Mouse (Mus musculus): ENCODE results near the gene Nptn. TPM values are rescaled to one million over a fixed set of nuclear protein-coding genes. Genes with fewer than 3 reads are reported as not detected.

Gene Nptn
- polyA plus RNA-seq (2015; fragmentation: Nextera tagmentation; extraction: Ambion mirVana), result 119 and 124 TPM in 2 replicates

DNA sequence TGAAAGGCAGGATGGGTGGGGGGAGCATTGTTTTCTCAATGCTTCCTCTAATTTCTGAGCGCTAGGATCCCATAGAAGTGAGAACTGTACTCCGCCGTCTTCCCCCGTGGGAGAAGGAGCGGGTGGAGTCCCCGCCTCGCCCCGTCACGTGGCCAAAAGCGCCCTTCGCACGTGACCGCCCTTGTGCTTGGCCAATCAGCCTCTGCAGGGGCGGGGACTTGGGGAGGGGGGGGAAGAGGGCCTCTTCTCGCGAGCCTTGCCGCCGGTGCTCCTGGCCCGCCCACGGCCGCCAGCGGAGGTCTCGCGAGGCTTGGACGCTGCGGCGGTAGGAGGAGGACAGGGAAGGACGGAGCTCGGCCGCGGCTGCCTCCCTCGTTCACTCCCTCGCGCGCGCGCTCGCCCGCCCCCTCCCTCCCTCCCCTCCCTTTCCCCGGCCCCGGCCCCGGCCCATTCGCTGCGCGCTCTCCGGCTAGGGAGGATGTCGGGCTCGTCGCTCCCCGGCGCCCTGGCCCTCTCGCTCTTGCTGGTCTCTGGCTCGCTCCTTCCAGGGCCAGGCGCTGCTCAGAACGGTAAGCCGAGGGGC lies at the start of gene Nptn:
Gene Nptn, plus strand, starts transcription at position 283 of the 583 bp plus-strand sequence.
- 3% methylated on average over 38 of the region's 56 CpGs for WGBS
- no peaks in the 10 kb centered on the region for H3K9me3 ChIP-seq
- H3K27me3 ChIP-seq (replicated peaks), result no peaks in the 10 kb centered on the region
- peak within 1 kb of the TSS; percentile 99 for H3K27ac ChIP-seq (replicated peaks)
- H3K4me2 ChIP-seq, result peak within 1 kb of the TSS; percentile 92
- H3K4me3 ChIP-seq, result peak within 1 kb of the TSS; percentile 97
- peak; percentile 96 for ATAC-seq (ENCODE audit: extremely low read depth, insufficient number of reproducible peaks, low FRiP score, low TSS enrichment)
- no peaks in the 10 kb centered on the region for H3K36me3 ChIP-seq
- H3K9ac ChIP-seq, result peak within 1 kb of the TSS; percentile 100
- H3K4me1 ChIP-seq, result peaks cover 30% of the 10 kb centered on the region

GRCm38 (mm10) chr9:58533322-58533721 lies 48.7 kb upstream of the Nptn start:
- Histone ChIP-seq H3K27me3 (replicated peaks) (no peaks in the 10 kb centered on the region), H3K9me3 (no peaks in the 10 kb centered on the region), H3K4me1 (no peaks in the 10 kb centered on the region), H3K4me3 (no peak overlapping the region), H3K27ac (replicated peaks) (no peak overlapping the region), H3K4me2 (no peak overlapping the region), H3K36me3 (peaks cover 72% of the 10 kb centered on the region), H3K9ac (no peak overlapping the region)
- 72% methylated on average over 6 of the region's 6 CpGs for WGBS
- no peak for ATAC-seq (ENCODE audit: extremely low read depth, insufficient number of reproducible peaks, low FRiP score, low TSS enrichment)

DNA sequence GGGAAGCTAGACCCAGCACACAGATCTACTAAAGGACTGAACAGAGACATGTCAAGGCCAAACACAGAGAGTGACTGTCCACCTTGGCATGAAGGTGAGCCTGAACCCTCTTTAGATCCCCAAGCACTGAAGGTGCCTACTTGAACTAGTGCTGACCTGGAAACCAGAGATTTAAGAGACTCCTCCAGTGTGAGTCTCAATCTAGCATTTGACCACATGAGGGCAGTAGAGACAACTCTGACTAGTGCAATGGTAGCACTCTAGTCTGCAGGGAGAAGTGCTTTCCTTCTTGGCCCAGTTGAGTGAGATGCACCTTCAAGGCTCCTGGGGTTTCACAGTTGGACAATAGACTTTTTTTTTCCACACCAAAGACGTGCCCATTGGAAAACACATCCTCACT lies 47.3 kb upstream of the Nptn start:
- ATAC-seq (ENCODE audit: extremely low read depth, insufficient number of reproducible peaks, low FRiP score, low TSS enrichment), result no peak
- H3K4me1 ChIP-seq, result no peaks in the 10 kb centered on the region
- peaks cover 65% of the 10 kb centered on the region for H3K36me3 ChIP-seq
- no peak overlapping the region for H3K27ac ChIP-seq (replicated peaks)
- H3K9me3 ChIP-seq, result no peaks in the 10 kb centered on the region
- H3K4me3 ChIP-seq, result no peak overlapping the region
- no peak overlapping the region for H3K9ac ChIP-seq
- H3K27me3 ChIP-seq (replicated peaks), result no peaks in the 10 kb centered on the region
- whole genome bisulfite sequencing, result 25% methylated on average over 1 of the region's 1 CpGs
- no peak overlapping the region for H3K4me2 ChIP-seq

- H3K36me3 ChIP-seq, result peaks cover 60% of the 10 kb centered on the region
- no peak overlapping the region for H3K4me3 ChIP-seq
- no peak overlapping the region for H3K27ac ChIP-seq (replicated peaks)
- peaks cover 2% of the 10 kb centered on the region for H3K4me1 ChIP-seq
- no peak overlapping the region for H3K9ac ChIP-seq
- 71% methylated on average over 20 of the region's 20 CpGs for WGBS
- no peak overlapping the region for H3K4me2 ChIP-seq
- H3K9me3 ChIP-seq, result no peaks in the 10 kb centered on the region
- H3K27me3 ChIP-seq (replicated peaks), result no peaks in the 10 kb centered on the region
- ATAC-seq (ENCODE audit: extremely low read depth, insufficient number of reproducible peaks, low FRiP score, low TSS enrichment), result no peak
Observed at GRCm38 (mm10) chr9:58535447-58536134, 46.4 kb upstream of the Nptn start.

- ATAC-seq (ENCODE audit: extremely low read depth, insufficient number of reproducible peaks, low FRiP score, low TSS enrichment), result no peak
- Histone ChIP-seq H3K27me3 (replicated peaks) (no peaks in the 10 kb centered on the region), H3K4me1 (peaks cover 24% of the 10 kb centered on the region), H3K9me3 (no peaks in the 10 kb centered on the region), H3K27ac (replicated peaks) (no peak overlapping the region), H3K4me3 (no peak overlapping the region), H3K9ac (no peak overlapping the region), H3K4me2 (no peak overlapping the region), H3K36me3 (peaks cover 46% of the 10 kb centered on the region)
- WGBS, result 64% methylated on average over 3 of the region's 3 CpGs
Observed at GRCm38 (mm10) chr9:58537774-58538173, 44.3 kb upstream of the Nptn start.

GRCm38 (mm10) chr9:58539886-58540285 lies 42.2 kb upstream of the Nptn start:
- no peak for ATAC-seq (ENCODE audit: extremely low read depth, insufficient number of reproducible peaks, low FRiP score, low TSS enrichment)
- WGBS, result 49% methylated on average over 5 of the region's 5 CpGs
- H3K27me3 ChIP-seq (replicated peaks), result no peaks in the 10 kb centered on the region
- H3K9ac ChIP-seq, result no peak overlapping the region
- H3K36me3 ChIP-seq, result peaks cover 32% of the 10 kb centered on the region
- H3K4me2 ChIP-seq, result no peak overlapping the region
- H3K27ac ChIP-seq (replicated peaks), result no peak overlapping the region
- H3K4me3 ChIP-seq, result no peak overlapping the region
- peaks cover 26% of the 10 kb centered on the region for H3K4me1 ChIP-seq
- H3K9me3 ChIP-seq, result no peaks in the 10 kb centered on the region

DNA sequence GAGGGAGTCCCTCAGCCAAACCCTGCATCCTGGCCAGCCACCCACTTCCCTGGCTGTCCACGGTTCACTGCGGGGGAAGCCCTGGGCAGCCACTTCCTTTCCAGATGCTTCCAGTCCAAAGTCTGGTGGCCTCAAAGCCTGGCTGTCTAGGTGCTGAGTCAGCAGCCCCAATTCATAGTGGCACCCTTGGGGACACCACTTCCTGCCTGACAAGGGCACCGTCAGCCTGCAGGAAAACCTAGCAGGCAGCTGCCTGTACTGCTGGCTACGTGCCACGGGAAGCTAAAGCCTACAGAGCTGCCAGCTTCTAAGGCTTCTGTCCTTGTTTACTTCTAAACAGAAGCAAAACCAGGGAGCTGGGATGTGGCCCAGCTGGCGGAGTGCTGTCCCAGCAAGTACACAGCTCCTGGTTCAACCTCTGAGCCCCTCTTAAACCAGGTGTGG lies 40.1 kb upstream of the Nptn start:
- H3K4me2 ChIP-seq, result no peak overlapping the region
- H3K9me3 ChIP-seq, result no peaks in the 10 kb centered on the region
- no peak for ATAC-seq (ENCODE audit: extremely low read depth, insufficient number of reproducible peaks, low FRiP score, low TSS enrichment)

GRCm38 (mm10) chr9:58544879-58545324 lies 37.1 kb upstream of the Nptn start:
- H3K4me2 ChIP-seq, result peak overlapping the region; percentile 60
- H3K9me3 ChIP-seq, result no peaks in the 10 kb centered on the region
- H3K4me3 ChIP-seq, result peak overlapping the region; percentile 36
- no peaks in the 10 kb centered on the region for H3K27me3 ChIP-seq (replicated peaks)
- peaks cover 3% of the 10 kb centered on the region; the same call in 1 of the 2 replicates for H3K36me3 ChIP-seq
- no peak for ATAC-seq (ENCODE audit: extremely low read depth, insufficient number of reproducible peaks, low FRiP score, low TSS enrichment)
- H3K9ac ChIP-seq, result peak overlapping the region; percentile 61; the same call in 1 of the 2 replicates
- H3K4me1 ChIP-seq, result peaks cover 44% of the 10 kb centered on the region
- 0 out of 2 replicates have a peak overlapping the region, but pooled peaks have one; percentile 24 for H3K27ac ChIP-seq (replicated peaks)
- whole genome bisulfite sequencing, result 32% methylated on average over 4 of the region's 4 CpGs

More for the DNA sequence above, 40.1 kb upstream of the Nptn start:
- Histone ChIP-seq H3K36me3 (peaks cover 22% of the 10 kb centered on the region), H3K9ac (peak overlapping the region; percentile 59), H3K4me3 (no peak overlapping the region), H3K4me1 (peaks cover 35% of the 10 kb centered on the region), H3K27ac (replicated peaks) (peak overlapping the region; percentile 71), H3K27me3 (replicated peaks) (no peaks in the 10 kb centered on the region)
- WGBS, result 33% methylated on average over 6 of the region's 6 CpGs

DNA sequence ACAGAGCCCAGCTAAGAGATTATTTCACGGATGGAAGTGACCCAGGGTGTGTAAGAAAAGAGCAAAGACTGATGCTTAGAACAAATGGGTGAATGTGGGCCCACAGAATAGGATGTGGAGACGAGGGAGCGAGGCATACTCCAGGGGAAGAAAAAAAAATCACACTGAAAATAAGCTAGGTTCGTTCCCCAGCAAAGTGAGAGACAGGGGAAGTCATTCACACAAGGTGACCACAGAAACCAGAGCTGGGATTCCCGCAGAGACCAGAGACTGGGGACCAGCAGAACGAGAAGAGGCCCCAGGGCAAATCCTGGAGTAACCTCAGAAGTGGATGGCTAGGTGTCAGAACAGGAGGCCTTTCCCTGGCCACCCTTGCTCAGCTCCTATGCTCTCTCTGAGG lies 36.6 kb upstream of the Nptn start:
- Histone ChIP-seq H3K27me3 (replicated peaks) (no peaks in the 10 kb centered on the region), H3K9me3 (no peaks in the 10 kb centered on the region), H3K4me1 (peaks cover 44% of the 10 kb centered on the region), H3K27ac (replicated peaks) (0 out of 2 replicates have a peak overlapping the region, but pooled peaks have one; percentile 24), H3K36me3 (no peaks in the 10 kb centered on the region; the same call in 1 of the 2 replicates), H3K9ac (peak overlapping the region; percentile 61; the same call in 1 of the 2 replicates), H3K4me3 (no peak overlapping the region), H3K4me2 (peak overlapping the region; percentile 60)
- WGBS, result 54% methylated on average over 6 of the region's 6 CpGs
- ATAC-seq (ENCODE audit: extremely low read depth, insufficient number of reproducible peaks, low FRiP score, low TSS enrichment), result no peak

DNA sequence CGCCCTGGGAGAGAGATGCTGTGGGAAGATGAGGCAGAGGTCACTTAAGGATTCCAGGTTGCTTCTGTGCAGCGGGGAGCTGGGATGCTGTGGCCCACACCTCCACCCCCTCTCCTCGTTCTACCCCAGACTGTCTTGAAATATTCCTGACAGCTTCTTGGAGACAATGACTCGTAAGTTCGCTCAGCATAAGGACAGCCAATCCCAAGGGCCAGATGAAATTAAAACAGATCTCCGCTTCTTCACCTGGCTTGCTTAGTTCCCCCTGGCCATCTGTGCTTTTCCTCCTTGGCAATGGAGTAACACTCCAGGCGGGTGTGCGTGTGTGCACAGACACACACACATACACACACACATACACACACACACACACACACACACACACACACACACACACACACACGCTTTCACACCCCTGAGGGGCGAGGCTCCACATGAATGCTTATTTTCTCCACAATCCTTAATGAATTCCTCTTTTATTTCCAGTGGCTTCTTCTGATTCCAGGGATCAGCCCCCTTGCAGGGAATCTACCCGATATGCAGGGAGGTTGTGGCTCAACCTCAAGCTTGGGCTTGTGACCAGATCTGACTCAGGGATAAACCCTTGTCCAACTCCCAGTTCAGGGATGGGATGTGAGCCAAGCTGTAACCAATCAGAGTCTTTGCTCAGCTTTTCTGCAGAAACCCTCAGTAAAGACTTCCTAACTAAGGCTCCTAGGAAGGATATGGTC lies 35.2 kb upstream of the Nptn start:
- H3K36me3 ChIP-seq, result no peaks in the 10 kb centered on the region
- H3K27me3 ChIP-seq (replicated peaks), result no peaks in the 10 kb centered on the region
- H3K27ac ChIP-seq (replicated peaks), result no peak overlapping the region
- no peak overlapping the region for H3K9ac ChIP-seq
- H3K4me1 ChIP-seq, result peaks cover 34% of the 10 kb centered on the region
- no peaks in the 10 kb centered on the region for H3K9me3 ChIP-seq
- H3K4me2 ChIP-seq, result no peak overlapping the region
- ATAC-seq (ENCODE audit: extremely low read depth, insufficient number of reproducible peaks, low FRiP score, low TSS enrichment), result no peak
- no peak overlapping the region for H3K4me3 ChIP-seq
- WGBS, result 76% methylated on average over 11 of the region's 11 CpGs

DNA sequence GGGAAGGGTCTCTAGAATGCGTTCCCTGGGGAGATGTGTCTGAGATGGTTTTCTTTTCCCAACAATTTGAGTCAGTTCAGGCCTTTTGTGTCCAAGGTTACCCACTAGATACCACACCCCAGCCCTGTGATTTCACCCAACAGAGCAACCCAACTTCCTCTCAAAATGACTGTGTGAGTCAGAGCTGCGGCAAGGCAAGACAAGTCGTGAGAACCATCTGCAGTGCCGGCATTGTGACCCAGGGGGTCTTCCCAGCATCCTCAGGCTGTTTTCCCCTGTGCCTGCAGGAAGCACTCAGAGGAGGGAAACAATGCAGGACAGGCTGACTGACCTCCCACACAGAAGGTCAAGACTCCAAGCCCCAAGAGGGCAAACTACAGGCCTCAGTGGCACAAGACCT lies 33.1 kb upstream of the Nptn start:
- Histone ChIP-seq H3K4me2 (no peak overlapping the region), H3K9ac (no peak overlapping the region), H3K36me3 (no peaks in the 10 kb centered on the region), H3K4me1 (peaks cover 44% of the 10 kb centered on the region), H3K27me3 (replicated peaks) (no peaks in the 10 kb centered on the region), H3K9me3 (no peaks in the 10 kb centered on the region), H3K4me3 (no peak overlapping the region), H3K27ac (replicated peaks) (no peak overlapping the region)
- no peak for ATAC-seq (ENCODE audit: extremely low read depth, insufficient number of reproducible peaks, low FRiP score, low TSS enrichment)
- WGBS, result 46% methylated on average over 4 of the region's 4 CpGs

All from heart, embryonic 13.5 days (tissue).